Mouse (Mus musculus): Measurements from ENCODE around the gene Ahrr. TPM values are rescaled to one million over a fixed set of nuclear protein-coding genes. Genes with fewer than 3 reads are reported as not detected.

The Ahrr gene
- total RNA-seq, 2 experiments from 2014 or later: not detected

DNA sequence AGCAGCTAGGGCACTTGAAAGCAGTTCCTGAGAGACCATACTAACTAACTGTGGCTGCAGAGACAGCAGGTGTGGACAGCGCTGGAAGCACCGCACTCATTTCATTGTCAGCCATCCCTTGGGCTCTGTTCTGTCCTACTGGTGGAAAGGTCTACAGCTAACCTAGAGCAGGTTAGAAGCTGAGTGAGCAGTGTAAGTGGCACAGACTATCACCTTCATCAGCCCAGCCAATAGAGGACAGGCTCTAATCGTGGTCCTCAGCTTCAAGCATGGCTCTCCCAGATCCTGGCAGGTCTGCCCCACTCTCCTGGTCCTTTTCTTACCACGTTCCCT is 46.3 kb downstream of the Ahrr start:
- ATAC-seq (replicated peaks; ENCODE audit: low FRiP score, poor library complexity, severe bottlenecking): no peak

DNA sequence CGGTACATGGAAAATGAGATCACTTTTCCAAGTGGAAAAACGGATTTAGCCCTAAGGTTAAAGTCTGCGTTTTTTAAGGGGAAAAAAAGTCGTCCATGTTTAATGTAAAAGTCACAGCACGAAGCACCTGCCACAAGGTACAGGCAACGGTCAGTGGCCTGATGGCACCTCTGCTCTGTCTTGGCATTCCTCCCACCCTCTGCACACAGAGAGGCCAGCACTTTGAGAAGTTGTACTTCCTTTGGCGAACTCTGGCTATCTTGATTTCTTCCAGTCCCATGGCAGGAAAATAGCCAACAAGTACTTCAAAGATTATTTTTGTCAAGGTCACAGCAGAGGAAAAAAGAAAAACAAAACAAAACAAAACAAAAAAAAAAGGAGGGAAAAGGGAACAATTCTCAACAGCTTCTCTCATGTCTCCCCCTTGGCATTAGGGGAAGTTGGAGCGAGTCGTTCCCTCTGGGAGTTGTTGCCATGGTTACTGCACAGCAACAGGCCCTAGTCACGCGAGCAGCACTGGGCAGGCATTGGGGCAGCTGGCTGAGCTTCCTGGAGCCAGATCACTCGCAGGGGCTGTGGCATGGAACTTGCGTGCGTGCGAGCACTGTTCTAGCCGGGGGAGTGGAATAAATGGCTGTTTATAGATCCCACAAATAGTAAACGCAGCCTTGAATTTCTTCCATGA is 46.8 kb downstream of the Ahrr start:
- ATAC-seq (replicated peaks; ENCODE audit: low FRiP score, poor library complexity, severe bottlenecking): no peak

DNA sequence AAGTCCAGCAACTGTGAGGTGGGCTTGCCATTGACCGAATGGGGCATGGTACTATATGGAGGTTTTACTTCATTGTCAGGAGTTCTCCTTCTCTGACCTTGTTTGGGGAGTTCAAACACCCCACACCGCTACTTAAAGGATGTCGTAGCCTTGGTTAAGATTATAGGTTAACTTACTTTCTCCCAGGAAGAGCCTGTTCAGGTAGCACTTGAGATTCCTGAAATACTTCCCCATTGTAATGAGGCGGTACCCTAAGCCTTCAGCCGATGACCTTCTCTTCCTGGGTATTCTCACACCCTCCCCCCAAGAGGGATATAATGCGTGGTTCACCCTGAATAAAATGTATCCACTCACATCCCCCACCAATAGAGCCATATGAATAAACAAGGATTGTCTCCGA is 54.6 kb downstream of the Ahrr start:
- ATAC-seq (replicated peaks; ENCODE audit: low FRiP score, poor library complexity, severe bottlenecking): no peak

DNA sequence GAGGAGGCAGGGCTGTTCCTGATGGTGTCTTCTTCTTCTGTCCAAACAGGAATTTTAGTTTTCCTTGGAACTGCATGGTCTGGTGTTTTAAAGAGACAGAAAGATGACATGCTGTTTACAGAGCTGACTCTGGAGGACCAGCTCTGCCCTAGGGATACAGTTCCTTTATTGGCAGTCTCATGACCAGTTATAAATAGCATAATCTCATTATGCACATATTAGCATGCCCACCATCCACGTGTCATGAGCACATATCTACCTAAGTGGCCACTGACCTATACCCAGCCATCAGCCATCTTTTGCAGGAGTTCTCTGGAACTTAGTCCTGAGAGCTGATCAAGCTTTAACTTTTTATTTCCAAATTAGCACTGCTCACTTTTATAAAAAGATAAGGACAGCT is 71.5 kb downstream of the Ahrr start:
- no peak for ATAC-seq (replicated peaks; ENCODE audit: low FRiP score, poor library complexity, severe bottlenecking)

DNA sequence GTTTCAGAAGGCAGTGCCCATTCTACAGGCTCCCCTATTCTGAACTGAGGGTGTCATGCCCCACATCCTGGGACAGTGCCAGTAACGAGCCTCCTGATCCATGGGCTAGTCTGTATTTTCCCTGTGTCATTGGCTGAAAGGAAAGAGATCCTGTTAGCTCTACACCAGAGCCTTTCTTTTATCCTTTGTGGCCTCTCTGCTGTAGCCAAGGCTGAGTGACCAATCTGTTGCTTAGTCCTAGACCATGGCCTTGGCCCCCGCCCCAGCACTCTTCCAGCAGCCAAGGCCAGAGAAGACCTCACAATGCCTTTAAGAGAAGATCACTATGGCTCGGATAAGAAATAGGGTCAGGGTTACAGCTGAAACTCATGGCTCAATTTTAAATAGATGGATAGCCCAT is 73.7 kb downstream of the Ahrr start:
- no peak for ATAC-seq (replicated peaks; ENCODE audit: low FRiP score, poor library complexity, severe bottlenecking)

DNA sequence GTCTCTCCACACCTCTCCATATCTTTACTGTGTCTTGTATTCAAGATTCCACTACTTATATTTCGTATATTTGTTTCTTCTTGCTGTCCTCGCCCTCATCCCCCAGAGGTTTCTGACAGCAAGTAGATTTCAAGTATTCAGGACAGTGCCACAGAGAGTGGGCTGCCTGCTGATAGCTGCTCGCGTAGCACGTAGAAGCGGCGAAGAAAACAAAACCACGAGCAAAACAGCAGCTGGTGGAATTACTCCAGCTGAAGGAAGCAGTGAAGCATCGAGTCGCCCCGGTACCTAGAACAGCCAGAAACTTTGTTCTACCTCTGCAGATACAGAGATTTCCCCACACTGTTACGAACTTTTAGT is 83.2 kb downstream of the Ahrr start:
- ATAC-seq (replicated peaks; ENCODE audit: low FRiP score, poor library complexity, severe bottlenecking): no peak

DNA sequence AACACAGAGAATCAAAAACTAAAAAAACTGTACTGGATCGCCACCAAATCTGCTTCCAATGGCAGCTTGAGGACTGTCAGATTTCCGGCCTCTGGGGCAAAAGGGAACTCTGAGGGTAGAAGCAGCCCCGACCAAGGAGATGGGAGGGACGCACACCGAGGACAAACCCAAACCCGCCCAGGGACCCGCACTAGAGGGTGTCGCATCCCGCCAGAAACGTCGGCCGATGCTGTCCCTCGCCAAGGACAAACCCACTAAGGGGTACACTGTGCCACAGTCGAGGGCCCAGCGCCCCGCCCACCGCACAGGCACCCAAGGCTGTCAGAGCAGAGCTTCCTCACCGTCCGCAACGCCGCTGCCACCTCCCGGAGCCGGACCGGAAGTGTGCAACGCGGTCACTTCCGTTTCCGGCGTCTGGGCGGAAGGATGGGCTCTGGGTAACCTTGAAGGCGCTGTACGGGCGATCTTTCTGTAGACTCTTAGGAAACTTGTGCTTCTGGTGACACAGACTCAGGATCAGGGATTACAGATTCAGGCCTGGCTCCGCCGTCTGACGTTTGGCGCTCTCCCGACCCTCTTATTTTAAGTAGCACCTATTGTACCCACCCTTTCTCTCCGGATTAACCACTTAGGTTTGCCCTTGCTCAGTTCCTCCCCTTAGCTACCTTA is 83.7 kb downstream of the Ahrr start, which contains the start of gene Exoc3:
TSS of gene Exoc3 (minus strand) at position 416 of the 669 bp plus-strand sequence.
- peak; percentile 98 for ATAC-seq (replicated peaks; ENCODE audit: low FRiP score, poor library complexity, severe bottlenecking)

DNA sequence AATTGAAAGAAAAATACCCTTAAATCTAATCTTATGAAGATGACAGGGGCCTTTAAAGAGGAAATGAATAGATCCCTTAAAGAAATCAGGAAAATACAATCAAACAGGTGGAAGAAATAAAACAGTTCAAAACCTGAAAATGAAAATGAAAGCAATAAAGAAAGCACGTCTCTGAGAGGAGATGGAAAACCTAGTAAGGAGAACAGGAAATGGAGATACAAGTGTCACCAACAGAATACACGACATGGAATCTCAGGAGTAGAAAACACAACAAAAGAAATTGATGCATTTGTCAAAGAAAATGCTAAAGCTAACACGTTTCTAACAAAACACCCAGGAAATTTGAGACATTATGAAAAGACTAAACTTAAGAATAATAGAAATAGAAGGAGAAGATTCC is 95.7 kb downstream of the Ahrr start:
- no peak for ATAC-seq (replicated peaks; ENCODE audit: low FRiP score, poor library complexity, severe bottlenecking)

DNA sequence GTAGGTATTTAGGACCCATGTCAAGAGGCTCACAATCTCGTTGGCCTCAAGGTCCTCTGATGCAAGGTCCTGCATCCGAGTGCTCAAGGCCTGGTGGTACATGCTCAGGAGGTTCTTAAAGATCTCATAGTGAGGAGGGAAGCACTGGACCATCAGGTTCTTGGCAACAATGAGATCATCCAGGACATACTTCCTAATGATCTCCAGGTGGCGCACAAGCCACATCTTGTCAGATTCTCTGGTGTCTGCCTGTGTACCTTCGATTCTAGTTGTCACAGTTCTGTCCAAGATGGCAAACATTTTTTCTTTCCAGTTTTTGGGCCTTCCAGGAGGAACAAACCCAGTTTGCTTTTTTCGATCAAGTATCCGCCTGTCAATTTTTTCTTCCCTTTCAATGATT is 99.5 kb downstream of the Ahrr start:
- no peak for ATAC-seq (replicated peaks; ENCODE audit: low FRiP score, poor library complexity, severe bottlenecking)

DNA sequence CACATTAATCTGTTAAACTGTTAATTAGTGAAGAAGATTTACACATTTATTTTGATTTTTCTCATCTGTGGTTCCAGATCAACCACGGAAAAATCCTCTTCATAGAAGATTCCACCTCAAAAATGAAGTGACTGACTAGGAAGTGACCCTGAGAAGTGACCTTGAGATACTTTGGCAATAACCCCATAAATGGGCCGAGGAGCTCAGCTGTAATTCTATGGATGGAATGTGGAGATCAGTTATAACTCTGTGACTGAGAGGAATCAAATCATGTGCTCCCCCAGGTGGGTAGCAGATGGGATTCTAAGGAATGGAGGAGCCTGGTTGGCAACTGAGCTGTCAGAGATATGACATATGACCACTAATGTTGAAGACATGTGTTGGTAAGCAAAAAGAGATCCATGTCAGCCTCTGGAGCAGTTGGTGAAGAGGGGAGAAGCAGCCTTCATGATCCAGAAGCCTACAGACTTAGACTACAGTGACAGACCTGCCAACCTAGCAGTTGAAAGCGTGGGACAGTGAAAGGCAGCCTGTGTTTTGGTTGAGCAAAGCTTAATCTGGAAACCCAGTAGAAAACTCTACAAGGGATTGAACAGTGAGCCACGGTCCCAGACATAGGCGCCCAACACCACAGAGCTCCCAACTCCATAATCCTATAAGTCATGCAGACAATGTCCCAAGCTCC is 109.0 kb downstream of the Ahrr start:
- ATAC-seq (replicated peaks; ENCODE audit: low FRiP score, poor library complexity, severe bottlenecking): no peak

DNA sequence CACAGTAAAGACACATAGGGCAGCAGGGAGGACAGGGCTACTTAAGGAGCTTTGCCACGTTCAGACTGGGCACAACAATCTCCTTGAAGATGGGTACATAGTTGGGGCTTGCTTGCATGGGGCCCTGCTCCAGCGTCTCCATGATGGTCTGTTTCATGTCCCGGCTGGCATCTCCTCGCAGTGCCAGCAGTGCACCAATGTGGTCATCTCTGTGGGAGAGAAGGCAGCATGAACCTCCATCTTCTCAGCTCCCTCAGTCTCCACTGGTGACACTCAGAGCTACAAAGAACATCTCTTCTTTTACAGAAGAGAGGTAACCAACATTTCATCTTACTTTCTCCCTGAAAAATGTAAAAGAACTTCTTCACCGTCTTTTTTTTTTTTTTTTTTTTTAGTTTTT is 120.1 kb downstream of the Ahrr start:
- ATAC-seq (replicated peaks; ENCODE audit: low FRiP score, poor library complexity, severe bottlenecking): no peak

DNA sequence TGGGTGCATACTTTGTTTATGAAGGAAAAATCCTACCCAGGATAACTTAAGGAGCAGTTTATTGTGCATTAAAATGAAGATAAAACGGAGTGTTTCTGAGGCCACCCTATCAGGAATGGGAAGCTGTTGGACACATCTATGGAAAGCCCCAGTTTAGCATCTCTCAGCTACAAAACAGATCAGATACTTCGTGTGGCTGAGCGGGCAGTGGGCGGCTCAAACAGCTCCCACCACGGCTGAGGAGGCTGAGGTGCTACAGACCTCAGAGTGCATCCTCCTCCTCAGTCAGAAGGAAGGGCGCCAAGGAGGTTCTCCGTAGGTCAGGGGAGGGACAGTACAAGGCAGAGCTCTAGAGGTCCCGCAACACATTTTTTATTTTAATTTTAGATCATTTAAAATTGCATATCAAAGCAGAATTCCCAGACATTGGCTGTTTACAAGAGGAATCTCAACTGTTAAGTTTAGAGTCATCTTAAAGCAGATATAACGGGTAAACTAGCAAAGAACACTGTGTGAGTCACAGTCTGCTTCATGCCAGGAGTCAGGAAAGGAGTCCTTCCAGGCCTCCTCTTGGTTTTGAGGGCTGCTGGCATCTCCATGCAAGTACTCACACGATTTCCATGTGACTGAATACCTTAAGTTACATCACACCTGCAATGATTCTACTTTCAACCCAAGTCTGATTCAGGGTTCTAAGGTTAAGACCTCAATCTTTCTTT is 122.5 kb downstream of the Ahrr start:
- no peak for ATAC-seq (replicated peaks; ENCODE audit: low FRiP score, poor library complexity, severe bottlenecking)

DNA sequence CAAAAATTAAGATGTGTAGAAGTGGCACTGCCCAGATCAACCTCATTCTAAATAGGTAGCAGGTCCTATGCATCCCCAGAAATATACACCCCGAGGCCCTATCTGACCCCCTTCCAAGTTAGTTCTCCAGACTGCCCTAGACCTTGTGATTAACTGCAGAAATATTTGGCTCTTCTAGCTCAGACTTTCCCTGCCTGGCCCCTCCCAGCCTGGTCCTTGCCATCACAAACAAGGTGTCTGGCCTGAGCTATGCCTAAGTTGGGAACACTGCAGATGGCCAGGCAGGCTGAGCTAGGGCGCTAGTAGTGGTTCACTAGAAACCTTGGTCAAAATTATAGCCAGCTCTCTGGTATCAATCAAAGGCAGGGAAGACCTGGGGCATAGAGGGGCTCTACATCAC is 124.6 kb downstream of the Ahrr start:
- no peak for ATAC-seq (replicated peaks; ENCODE audit: low FRiP score, poor library complexity, severe bottlenecking)

DNA sequence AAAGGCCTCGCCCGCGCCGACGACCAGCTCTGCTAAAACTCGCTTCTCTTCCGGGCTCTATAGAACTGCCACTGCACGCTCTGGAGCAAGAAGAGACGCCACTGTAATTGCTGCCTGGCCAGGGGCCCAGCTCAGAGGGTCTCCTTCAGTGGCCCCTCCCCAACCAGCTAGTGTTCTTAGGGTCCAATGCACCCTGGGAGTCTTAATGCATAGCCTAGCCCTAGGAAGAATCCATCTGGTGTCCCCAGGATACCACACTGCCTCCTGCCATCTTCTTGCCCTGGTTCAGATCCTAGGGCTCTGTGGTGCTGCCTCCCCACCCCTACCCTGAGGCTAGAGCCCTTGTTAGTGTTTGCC is 125.1 kb downstream of the Ahrr start:
- ATAC-seq (replicated peaks; ENCODE audit: low FRiP score, poor library complexity, severe bottlenecking): no peak

DNA sequence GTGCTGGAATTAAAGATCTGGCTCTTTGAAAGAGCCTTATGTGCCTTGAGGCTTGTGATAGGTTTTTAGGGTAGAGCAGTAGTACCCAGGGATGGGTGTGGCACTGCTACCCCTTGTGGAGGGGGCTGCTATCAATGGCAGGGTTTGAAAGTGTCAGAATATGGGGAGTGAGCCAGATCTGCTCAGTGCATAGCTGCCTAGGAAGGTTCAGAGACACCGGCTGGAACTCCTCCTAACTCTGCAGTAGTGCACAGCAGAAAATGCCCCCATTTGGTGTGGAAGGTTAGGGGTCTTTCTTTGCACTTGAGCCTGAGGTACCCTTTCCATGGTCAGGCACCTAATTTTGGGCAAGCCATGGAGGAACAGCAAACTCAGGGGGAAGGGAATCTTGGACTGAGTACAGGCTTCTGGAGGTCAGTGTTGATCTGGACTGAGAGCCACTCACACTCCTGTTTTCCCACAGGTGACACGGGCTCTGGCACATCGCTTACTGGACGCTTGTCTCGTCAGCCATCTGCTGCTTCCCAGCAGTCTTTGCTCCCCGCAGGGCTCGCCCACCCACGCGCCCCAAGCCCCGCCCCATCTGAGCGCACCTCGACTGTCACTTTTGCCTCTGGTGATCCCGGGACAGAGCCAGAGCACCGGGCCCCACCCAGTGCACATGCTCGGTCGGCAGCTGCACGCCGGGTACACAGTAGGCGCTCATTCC is 125.6 kb downstream of the Ahrr start:
- peak; percentile 64 for ATAC-seq (replicated peaks; ENCODE audit: low FRiP score, poor library complexity, severe bottlenecking)

Other genes starting within 250 kb of the Ahrr start
- gene Cep72, start 230.0 kb downstream of the Ahrr start, total RNA-seq (2015; ENCODE audit: low replicate concordance): 17.2 and 22.7 TPM in 2 replicates
- gene Cep72, start 230.0 kb downstream of the Ahrr start, total RNA-seq (2017; ENCODE audit: low replicate concordance): 24.7 and 28.1 TPM in 2 replicates
- gene Slc9a3, start 170.9 kb downstream of the Ahrr start, total RNA-seq (2015; ENCODE audit: low replicate concordance): not detected in 2 replicates
- not detected in 2 replicates for gene Slc9a3, start 170.9 kb downstream of the Ahrr start, total RNA-seq (2017; ENCODE audit: low replicate concordance)
- 11.5 and 30.6 TPM in 2 replicates for gene Exoc3, start 83.6 kb downstream of the Ahrr start, total RNA-seq (2015; ENCODE audit: low replicate concordance)
- gene Exoc3, start 83.6 kb downstream of the Ahrr start, total RNA-seq (2017; ENCODE audit: low replicate concordance): 25.2 and 27.9 TPM in 2 replicates
- 56.2 and 60.8 TPM in 2 replicates for gene Pdcd6, start 25.2 kb upstream of the Ahrr start, total RNA-seq (2015; ENCODE audit: low replicate concordance)
- 25.1 and 48.8 TPM in 2 replicates for gene Pdcd6, start 25.2 kb upstream of the Ahrr start, total RNA-seq (2017; ENCODE audit: low replicate concordance)
- 80.4 and 91.8 TPM in 2 replicates for gene Sdha, start 57.9 kb upstream of the Ahrr start, total RNA-seq (2015; ENCODE audit: low replicate concordance)
- gene Sdha, start 57.9 kb upstream of the Ahrr start, total RNA-seq (2017; ENCODE audit: low replicate concordance): 94.1 and 108 TPM in 2 replicates
- 20.5 and 24.5 TPM in 2 replicates for gene Ccdc127, start 58.0 kb upstream of the Ahrr start, total RNA-seq (2015; ENCODE audit: low replicate concordance)
- 20.8 and 32.7 TPM in 2 replicates for gene Ccdc127, start 58.0 kb upstream of the Ahrr start, total RNA-seq (2017; ENCODE audit: low replicate concordance)
- gene Lrrc14b, start 71.7 kb upstream of the Ahrr start, total RNA-seq (2015; ENCODE audit: low replicate concordance): not detected in 2 replicates
- not detected in 2 replicates for gene Lrrc14b, start 71.7 kb upstream of the Ahrr start, total RNA-seq (2017; ENCODE audit: low replicate concordance)
- gene Zfp72, start 98.5 kb upstream of the Ahrr start, total RNA-seq (2015; ENCODE audit: low replicate concordance): not detected in 2 replicates
- gene Zfp72, start 98.5 kb upstream of the Ahrr start, total RNA-seq (2017; ENCODE audit: low replicate concordance): 2.5 TPM in 1 of 2 replicates, not detected in the other
- gene Ftl1-ps1, start 107.4 kb upstream of the Ahrr start, total RNA-seq (2015; ENCODE audit: low replicate concordance): 88.0 and 131 TPM in 2 replicates
- gene Ftl1-ps1, start 107.4 kb upstream of the Ahrr start, total RNA-seq (2017; ENCODE audit: low replicate concordance): 27.9 and 36.8 TPM in 2 replicates
- 5.0 and 10.8 TPM in 2 replicates for gene Zfp825, start 201.7 kb upstream of the Ahrr start, total RNA-seq (2015; ENCODE audit: low replicate concordance)
- 5.1 and 10.5 TPM in 2 replicates for gene Zfp825, start 201.7 kb upstream of the Ahrr start, total RNA-seq (2017; ENCODE audit: low replicate concordance)